Mouse (Mus musculus): ENCODE results near the gene Dop1a. TPM values are rescaled to one million over a fixed set of nuclear protein-coding genes. Genes with fewer than 3 reads are reported as not detected.

Dop1a gene
- polyA plus RNA-seq, 1 experiment from 2014 or later: 12.5 TPM

DNA sequence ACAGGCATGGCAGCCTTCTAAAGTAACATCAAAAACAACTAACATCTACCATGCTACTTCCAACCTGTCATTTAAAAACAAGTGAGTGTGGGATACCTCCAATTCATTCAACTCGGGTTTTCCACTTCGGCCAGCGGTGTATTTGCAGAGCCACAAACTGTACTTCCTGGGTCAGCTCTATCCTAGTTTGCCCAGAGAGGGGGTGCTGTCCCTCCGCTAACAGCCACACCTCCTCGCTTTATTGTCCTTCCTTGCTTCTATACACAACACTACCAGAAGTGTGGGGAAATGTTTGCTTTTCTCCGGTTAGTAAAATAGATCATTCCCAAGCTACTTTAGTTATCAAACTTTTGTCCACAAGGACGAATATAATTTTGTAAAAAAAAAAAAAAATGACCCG is 104.0 kb downstream of the Dop1a start:
- ATAC-seq: no peak
- 0 out of 2 replicates have a peak, but pooled peaks cover 6% of the 10 kb centered on the region for H3K36me3 ChIP-seq (ENCODE audit: insufficient read depth, low read length)
- H3K4me3 ChIP-seq (ENCODE audit: low read depth, low read length): peak overlapping the region; percentile 72
- H3K9me3 ChIP-seq (ENCODE audit: low read length): no peaks in the 10 kb centered on the region
- H3K27me3 ChIP-seq (replicated peaks; ENCODE audit: insufficient read depth, low read length): no peaks in the 10 kb centered on the region
- no peak overlapping the region for H3K27ac ChIP-seq (ENCODE audit: low read length)
- DNase-seq (ENCODE audit: low spot score): peak; percentile 49
- TF ChIP-seq CTCF (IDR thresholded peaks at IDR 0.05) (peak; percentile 13), EP300 (IDR thresholded peaks at IDR 0.05) (no peak)
- H3K4me2 ChIP-seq (replicated peaks; ENCODE audit: low read depth, low read length): peak overlapping the region; percentile 99
- H3K9ac ChIP-seq (replicated peaks; ENCODE audit: low read depth): no peak overlapping the region
- WGBS: 2% methylated on average over 8 of the region's 8 CpGs
- H3K4me1 ChIP-seq (ENCODE audit: insufficient read depth, low read depth, low read length): peaks cover 5% of the 10 kb centered on the region; the same call in 1 of the 2 replicates

- Histone ChIP-seq H3K4me3 (ENCODE audit: low read depth, low read length) (peak within 1 kb of the TSS; percentile 72), H3K27me3 (replicated peaks; ENCODE audit: insufficient read depth, low read length) (no peaks in the 10 kb centered on the region), H3K9ac (replicated peaks; ENCODE audit: low read depth) (peak within 1 kb of the TSS; percentile 63), H3K4me1 (ENCODE audit: insufficient read depth, low read depth, low read length) (peaks cover 5% of the 10 kb centered on the region; the same call in 1 of the 2 replicates), H3K4me2 (replicated peaks; ENCODE audit: low read depth, low read length) (peak within 1 kb of the TSS; percentile 99), H3K9me3 (ENCODE audit: low read length) (no peaks in the 10 kb centered on the region), H3K27ac (ENCODE audit: low read length) (peak within 1 kb of the TSS; percentile 54; the same call in 1 of the 2 replicates), H3K36me3 (ENCODE audit: insufficient read depth, low read length) (0 out of 2 replicates have a peak, but pooled peaks cover 6% of the 10 kb centered on the region)
- under 1% methylated on average over 50 of the region's 59 CpGs for WGBS
- peak; percentile 97 for DNase-seq (ENCODE audit: low spot score)
- no peak for TF ChIP-seq EP300 (IDR thresholded peaks at IDR 0.05)
- no peak for TF ChIP-seq CTCF (IDR thresholded peaks at IDR 0.05)
- peak; percentile 98 for ATAC-seq
Observed at GRCm38 (mm10) chr9:86571540-86572135, 104.7 kb downstream of the Dop1a start, which contains the start of the genes Pgm3 and Rwdd2a. Pgm3 (minus strand) TSS chr9:86571842. Rwdd2a (plus strand) TSS chr9:86571991.

DNA sequence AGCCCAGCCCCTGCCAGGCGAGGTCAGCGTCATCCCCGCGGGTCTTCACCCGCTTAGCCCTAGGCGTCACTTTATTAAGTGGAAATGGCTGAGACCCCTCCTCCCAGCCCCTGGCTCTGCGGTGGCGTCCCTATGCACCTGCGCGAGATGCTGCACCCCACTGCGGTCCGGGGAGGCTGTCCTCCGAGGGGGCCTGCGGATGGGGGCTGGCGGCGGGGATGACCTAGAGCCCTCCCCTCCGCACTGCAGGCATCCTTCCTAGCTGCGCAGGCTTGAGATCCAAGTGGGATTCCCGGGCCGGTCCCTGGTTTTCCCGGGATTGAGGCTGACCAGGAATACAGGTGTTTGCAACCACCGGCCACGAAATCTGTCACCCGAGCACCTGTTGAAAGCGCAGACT is 105.2 kb downstream of the Dop1a start:
- H3K27me3 ChIP-seq (replicated peaks; ENCODE audit: insufficient read depth, low read length): no peaks in the 10 kb centered on the region

DNA sequence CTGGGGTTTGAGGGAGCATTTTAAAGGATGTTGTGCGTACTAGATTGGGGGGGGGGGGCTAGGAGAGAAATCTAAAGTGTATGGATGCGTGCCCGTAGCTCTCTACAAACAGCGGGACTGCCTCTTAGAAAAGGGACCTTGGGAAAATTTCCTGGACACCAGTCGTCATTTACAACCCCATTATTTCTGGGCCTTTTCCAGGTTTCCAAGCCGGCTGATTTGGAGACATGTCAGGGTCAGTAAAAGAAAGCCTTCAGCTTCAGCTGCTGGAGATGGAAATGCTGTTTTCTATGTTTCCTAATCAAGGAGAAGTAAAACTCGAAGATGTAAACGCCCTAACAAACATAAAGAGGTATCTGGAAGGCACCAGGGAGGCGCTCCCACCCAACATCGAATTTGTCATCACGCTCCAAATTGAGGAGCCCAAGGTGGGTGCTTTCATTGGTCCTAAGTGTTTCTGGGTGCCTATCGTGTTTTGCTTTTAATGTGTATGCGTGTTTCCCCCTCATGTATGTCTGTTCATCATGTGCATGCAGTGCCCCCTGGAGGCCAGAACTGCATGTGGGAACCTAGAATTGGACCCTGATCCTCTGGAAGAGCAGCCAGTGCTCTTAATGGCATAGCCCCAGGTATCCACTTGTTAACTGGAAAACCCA is 105.8 kb downstream of the Dop1a start:
- Histone ChIP-seq H3K4me3 (ENCODE audit: low read depth, low read length) (peak overlapping the region; percentile 72), H3K4me2 (replicated peaks; ENCODE audit: low read depth, low read length) (peak overlapping the region; percentile 99), H3K27me3 (replicated peaks; ENCODE audit: insufficient read depth, low read length) (no peaks in the 10 kb centered on the region), H3K4me1 (ENCODE audit: insufficient read depth, low read depth, low read length) (peaks cover 5% of the 10 kb centered on the region; the same call in 1 of the 2 replicates), H3K36me3 (ENCODE audit: insufficient read depth, low read length) (0 out of 2 replicates have a peak, but pooled peaks cover 6% of the 10 kb centered on the region), H3K9ac (replicated peaks; ENCODE audit: low read depth) (peak overlapping the region; percentile 63; the same call in 1 of the 2 replicates), H3K9me3 (ENCODE audit: low read length) (no peaks in the 10 kb centered on the region), H3K27ac (ENCODE audit: low read length) (no peak overlapping the region)
- WGBS: 12% methylated on average over 13 of the region's 13 CpGs
- peak; percentile 86 for DNase-seq (ENCODE audit: low spot score)
- ATAC-seq: peak; percentile 24; the same call in 1 of the 2 replicates
- TF ChIP-seq EP300 (IDR thresholded peaks at IDR 0.05): no peak
- TF ChIP-seq CTCF (IDR thresholded peaks at IDR 0.05): peak; percentile 92

More for the DNA sequence above, 105.2 kb downstream of the Dop1a start:
- no peak for TF ChIP-seq CTCF (IDR thresholded peaks at IDR 0.05)
- TF ChIP-seq EP300 (IDR thresholded peaks at IDR 0.05): no peak
- 0 out of 2 replicates have a peak, but pooled peaks cover 6% of the 10 kb centered on the region for H3K36me3 ChIP-seq (ENCODE audit: insufficient read depth, low read length)
- ATAC-seq (no peak; the same call in 1 of the 2 replicates), DNase-seq (ENCODE audit: low spot score) (peak; percentile 27)
- peak overlapping the region; percentile 63 for H3K9ac ChIP-seq (replicated peaks; ENCODE audit: low read depth)
- 2% methylated on average over 25 of the region's 25 CpGs for WGBS
- no peak overlapping the region for H3K27ac ChIP-seq (ENCODE audit: low read length)
- H3K4me1 ChIP-seq (ENCODE audit: insufficient read depth, low read depth, low read length): peaks cover 5% of the 10 kb centered on the region; the same call in 1 of the 2 replicates
- H3K4me3 ChIP-seq (ENCODE audit: low read depth, low read length): peak overlapping the region; percentile 72
- H3K9me3 ChIP-seq (ENCODE audit: low read length): no peaks in the 10 kb centered on the region
- peak overlapping the region; percentile 99 for H3K4me2 ChIP-seq (replicated peaks; ENCODE audit: low read depth, low read length)

GRCm38 (mm10) chr9:86573616-86574303 is 106.8 kb downstream of the Dop1a start:
- H3K4me3 ChIP-seq (ENCODE audit: low read depth, low read length): no peak overlapping the region
- H3K9ac ChIP-seq (replicated peaks; ENCODE audit: low read depth): no peak overlapping the region
- 62% methylated on average over 20 of the region's 20 CpGs for WGBS
- no peak for TF ChIP-seq EP300 (IDR thresholded peaks at IDR 0.05)
- TF ChIP-seq CTCF (IDR thresholded peaks at IDR 0.05): no peak
- 0 out of 2 replicates have a peak, but pooled peaks cover 2% of the 10 kb centered on the region for H3K36me3 ChIP-seq (ENCODE audit: insufficient read depth, low read length)
- DNase-seq (ENCODE audit: low spot score): no peak
- no peaks in the 10 kb centered on the region for H3K27me3 ChIP-seq (replicated peaks; ENCODE audit: insufficient read depth, low read length)
- H3K4me2 ChIP-seq (replicated peaks; ENCODE audit: low read depth, low read length): no peak overlapping the region
- H3K9me3 ChIP-seq (ENCODE audit: low read length): no peaks in the 10 kb centered on the region
- H3K4me1 ChIP-seq (ENCODE audit: insufficient read depth, low read depth, low read length): peaks cover 5% of the 10 kb centered on the region; the same call in 1 of the 2 replicates
- no peak for ATAC-seq
- H3K27ac ChIP-seq (ENCODE audit: low read length): no peak overlapping the region

- WGBS: 82% methylated on average over 6 of the region's 6 CpGs
- ATAC-seq (no peak), DNase-seq (ENCODE audit: low spot score) (no peak)
- TF ChIP-seq EP300 (IDR thresholded peaks at IDR 0.05): no peak
- no peak for TF ChIP-seq CTCF (IDR thresholded peaks at IDR 0.05)
- Histone ChIP-seq H3K4me3 (ENCODE audit: low read depth, low read length) (no peak overlapping the region), H3K27me3 (replicated peaks; ENCODE audit: insufficient read depth, low read length) (no peaks in the 10 kb centered on the region), H3K9ac (replicated peaks; ENCODE audit: low read depth) (no peak overlapping the region), H3K9me3 (ENCODE audit: low read length) (no peaks in the 10 kb centered on the region), H3K27ac (ENCODE audit: low read length) (no peak overlapping the region), H3K36me3 (ENCODE audit: insufficient read depth, low read length) (no peaks in the 10 kb centered on the region), H3K4me2 (replicated peaks; ENCODE audit: low read depth, low read length) (no peak overlapping the region), H3K4me1 (ENCODE audit: insufficient read depth, low read depth, low read length) (peaks cover 5% of the 10 kb centered on the region; the same call in 1 of the 2 replicates)
Observed at GRCm38 (mm10) chr9:86575178-86575577, 108.2 kb downstream of the Dop1a start.

All from lung, postnatal 0 days (tissue).